Mouse (Mus musculus) heart, embryonic 11.5 days (tissue): Measurements from ENCODE around the gene Leng9. TPM values are rescaled to one million over a fixed set of nuclear protein-coding genes. Genes with fewer than 3 reads are reported as not detected.

Source experiments
- ATAC-seq: fragments of 200-750 bp; cut with Nextera tagmentation; replicated peaks from 2 replicates; pipeline ENCODE4 v1.8.0; 2017; ENCODE audit warnings: moderate library complexity; ENCODE audit not compliant: insufficient number of reproducible peaks, low FRiP score, low TSS enrichment
- H3K27ac ChIP-seq: fragments of 300-500 bp; sonication (generic); 2 replicates; pipeline ENCODE4 v1.5.1; 2014; ENCODE audit warnings: mild to moderate bottlenecking, low read depth, low read length
- H3K27me3 ChIP-seq: fragments of 300-500 bp; sonication (generic); 2 replicates; pipeline ENCODE4 v1.6.1; 2014; ENCODE audit warnings: mild to moderate bottlenecking, low read length, mixed read lengths; ENCODE audit not compliant: control insufficient read depth, insufficient read depth
- H3K36me3 ChIP-seq: fragments of 300-500 bp; sonication (generic); 2 replicates; pipeline ENCODE4 v1.6.1; 2014; ENCODE audit warnings: mild to moderate bottlenecking, low read length, moderate library complexity, mixed read lengths; ENCODE audit not compliant: control insufficient read depth, insufficient read depth
- H3K4me1 ChIP-seq: fragments of 300-500 bp; sonication (generic); 2 replicates; pipeline ENCODE4 v1.6.1; 2014; ENCODE audit warnings: low read length; ENCODE audit not compliant: control insufficient read depth, insufficient read depth
- H3K4me2 ChIP-seq: fragments of 300-500 bp; sonication (generic); 2 replicates; pipeline ENCODE4 v1.6.1; 2014; ENCODE audit warnings: mild to moderate bottlenecking, moderate library complexity
- H3K4me3 ChIP-seq: fragments of 300-500 bp; sonication (generic); 2 replicates; pipeline ENCODE4 v1.5.1; 2014; ENCODE audit warnings: low read depth, low read length
- H3K9ac ChIP-seq: fragments of 300-500 bp; sonication (generic); 2 replicates; pipeline ENCODE4 v1.6.1; 2014; ENCODE audit warnings: mild to moderate bottlenecking, low read depth, low read length, moderate library complexity
- H3K9me3 ChIP-seq: fragments of 300-500 bp; sonication (generic); replicated peaks from 2 replicates; pipeline ENCODE4 v1.6.1; 2016; ENCODE audit warnings: low read length; ENCODE audit not compliant: control insufficient read depth
- WGBS: fragments of 180-500 bp; shearing (Covaris S2); extraction: QIAGEN DNeasy Blood & Tissue Kit; methylation state at CpG from one replicate; pipeline ENCODE4 v1.1.7; 2014; ENCODE audit not compliant: insufficient replicate concordance; 5-methylcytosine and 5-hydroxymethylcytosine counted together
- polyA plus RNA-seq: library from polyadenylated mRNA; unstranded; fragments of >200 nt; fragmentation: Nextera tagmentation; extraction: Ambion mirVana; gene quantifications from 2 replicates; pipeline ENCODE4 v1.2.1, GENCODE M21; 2014

Leng9 gene
- polyA plus RNA-seq, 1 experiment from 2014 or later, result 1.4 TPM

DNA sequence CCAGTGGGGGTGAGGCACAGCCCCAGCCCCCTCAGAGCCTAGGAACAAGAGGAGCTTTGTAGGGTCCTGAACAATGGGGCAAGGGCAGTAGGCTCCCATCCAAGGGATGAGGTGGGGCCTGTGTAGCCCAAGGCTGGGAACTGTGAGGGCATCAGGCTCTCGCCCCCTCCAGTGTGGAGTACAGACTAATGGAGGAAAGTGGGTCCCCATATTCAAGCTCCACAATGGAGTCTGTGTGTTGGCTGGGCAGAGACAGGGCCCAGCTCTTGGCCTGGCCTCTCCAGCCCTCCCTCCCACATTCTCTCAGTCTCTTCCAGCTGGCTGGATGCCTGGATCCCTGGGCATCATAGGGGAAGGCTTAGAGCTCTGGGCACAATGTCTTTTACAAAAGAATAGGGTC lies 26.4 kb downstream of the Leng9 start:
- 0 out of 2 replicates have a peak, but pooled peaks have one; percentile 6 for ATAC-seq
- no peak overlapping the region for H3K27ac ChIP-seq
- no peaks in the 10 kb centered on the region for H3K9me3 ChIP-seq
- no peak overlapping the region for H3K9ac ChIP-seq
- H3K4me2 ChIP-seq, result no peak overlapping the region
- peaks cover 4% of the 10 kb centered on the region; the same call in 1 of the 2 replicates for H3K4me1 ChIP-seq
- 58% methylated on average over 1 of the region's 1 CpGs for WGBS
- H3K36me3 ChIP-seq, result no peaks in the 10 kb centered on the region
- peaks cover 31% of the 10 kb centered on the region for H3K27me3 ChIP-seq
- no peak overlapping the region for H3K4me3 ChIP-seq

DNA sequence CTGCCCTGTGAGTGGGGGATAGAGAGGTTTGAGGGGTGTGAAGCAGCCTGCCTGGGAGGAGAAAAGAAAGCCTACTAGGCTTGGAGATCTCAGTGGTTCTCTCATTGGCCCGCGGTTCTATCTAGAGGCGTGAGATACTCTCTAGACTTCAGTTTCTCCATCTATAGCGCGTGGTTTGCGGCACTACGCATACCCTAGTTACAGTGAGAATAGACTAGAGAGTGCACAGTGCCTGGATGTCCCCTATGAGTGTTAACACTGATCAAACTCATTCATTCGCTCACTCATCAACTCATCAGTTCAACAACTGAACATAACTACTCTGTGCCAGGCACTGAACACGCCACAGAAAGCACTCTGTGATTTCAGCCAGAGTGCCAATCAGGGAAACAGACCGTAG lies 27.4 kb downstream of the Leng9 start:
- H3K27ac ChIP-seq, result no peak overlapping the region
- ATAC-seq, result no peak
- no peak overlapping the region for H3K4me2 ChIP-seq
- H3K9ac ChIP-seq, result no peak overlapping the region
- WGBS, result 80% methylated on average over 10 of the region's 10 CpGs
- H3K9me3 ChIP-seq, result no peaks in the 10 kb centered on the region
- no peaks in the 10 kb centered on the region for H3K36me3 ChIP-seq
- H3K27me3 ChIP-seq, result peaks cover 34% of the 10 kb centered on the region
- no peak overlapping the region for H3K4me3 ChIP-seq
- H3K4me1 ChIP-seq, result peaks cover 4% of the 10 kb centered on the region; the same call in 1 of the 2 replicates

DNA sequence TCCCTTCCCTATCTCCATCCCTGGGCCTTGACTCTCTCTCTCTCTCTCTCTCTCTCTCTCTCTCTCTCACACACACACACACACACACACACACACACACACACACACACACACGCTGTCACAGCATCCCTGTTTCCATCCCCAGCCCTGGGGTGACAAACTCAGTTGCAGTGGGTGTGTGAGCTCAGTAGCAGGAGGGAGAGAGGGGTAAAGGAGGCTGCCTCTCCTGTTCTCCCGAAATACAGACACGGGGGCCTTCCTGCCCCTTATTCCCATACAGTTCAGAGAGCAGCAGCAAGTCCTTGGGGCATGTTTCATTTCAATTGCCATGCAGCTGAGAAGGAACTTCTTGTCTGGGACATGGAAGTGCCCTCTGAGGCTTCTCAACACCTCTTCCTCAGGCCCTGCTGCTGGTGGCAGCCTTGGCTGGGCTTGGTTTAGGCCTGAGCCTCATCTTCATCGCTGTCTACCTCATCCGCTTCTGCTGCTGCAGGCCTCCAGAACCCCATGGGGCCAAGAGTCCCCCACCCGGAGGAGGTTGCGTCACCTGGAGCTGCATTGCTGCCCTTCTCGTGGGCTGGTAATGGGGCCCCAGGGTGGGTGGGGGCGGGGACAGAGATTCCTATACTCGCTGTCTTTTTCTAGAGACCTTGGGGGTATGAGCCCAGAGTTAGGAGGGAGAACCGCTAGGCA lies 28.0 kb downstream of the Leng9 start:
- no peaks in the 10 kb centered on the region for H3K36me3 ChIP-seq
- no peak overlapping the region for H3K4me2 ChIP-seq
- H3K27ac ChIP-seq, result no peak overlapping the region
- H3K4me1 ChIP-seq, result peaks cover 4% of the 10 kb centered on the region; the same call in 1 of the 2 replicates
- no peak overlapping the region for H3K9ac ChIP-seq
- no peaks in the 10 kb centered on the region for H3K9me3 ChIP-seq
- 48% methylated on average over 11 of the region's 11 CpGs for WGBS
- H3K4me3 ChIP-seq, result no peak overlapping the region
- no peak for ATAC-seq
- peaks cover 34% of the 10 kb centered on the region for H3K27me3 ChIP-seq

DNA sequence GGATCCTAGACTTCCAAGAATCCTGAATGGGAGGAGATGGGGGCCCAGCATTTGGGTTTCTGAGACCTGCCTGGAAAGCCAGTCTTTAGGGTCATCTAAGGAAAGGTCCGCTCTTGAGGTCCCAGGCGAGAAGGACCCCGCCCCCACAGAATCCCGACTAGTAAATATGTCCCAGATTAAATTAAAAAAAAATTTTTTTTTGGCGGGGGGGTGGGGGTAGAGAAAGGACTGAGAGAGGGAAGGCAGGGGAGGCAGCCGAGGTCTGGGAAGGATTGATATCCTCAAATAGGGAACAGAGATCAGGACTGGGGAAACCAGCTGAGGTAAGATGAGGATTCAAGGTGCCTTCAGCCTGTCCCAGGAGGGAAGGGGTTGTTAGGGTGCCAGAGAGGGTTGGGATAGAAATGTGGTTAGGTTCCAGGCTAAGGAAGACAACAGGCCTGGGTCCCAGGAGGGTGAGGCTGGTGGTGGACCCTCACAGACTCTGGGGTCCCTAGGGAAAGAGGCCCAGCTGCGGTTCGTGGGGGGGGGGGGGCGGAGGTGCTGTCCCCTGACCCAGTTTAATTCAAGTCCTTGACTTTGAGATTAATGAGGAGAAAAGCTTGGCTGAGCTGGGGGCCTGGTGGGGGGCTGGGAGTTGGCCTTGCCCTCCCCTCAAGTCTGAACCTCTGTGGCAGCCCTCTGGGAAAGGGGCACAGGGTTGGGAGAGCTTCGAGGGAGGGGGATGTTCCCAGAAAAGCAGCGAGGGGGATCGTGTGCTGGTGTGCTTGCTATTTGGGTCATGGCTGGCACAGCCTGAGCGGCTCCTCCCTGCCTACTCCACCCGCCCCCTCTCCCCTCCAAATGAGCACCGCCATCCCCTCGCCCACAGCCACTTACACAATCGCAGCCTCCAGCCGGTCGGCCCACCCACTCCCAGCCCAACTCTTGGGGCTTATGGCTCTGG lies 29.9 kb downstream of the Leng9 start:
- H3K4me1 ChIP-seq, result peaks cover 4% of the 10 kb centered on the region; the same call in 1 of the 2 replicates
- H3K4me2 ChIP-seq, result peak overlapping the region; percentile 68; the same call in 1 of the 2 replicates
- no peak overlapping the region for H3K27ac ChIP-seq
- H3K9me3 ChIP-seq, result no peaks in the 10 kb centered on the region
- H3K27me3 ChIP-seq, result peaks cover 34% of the 10 kb centered on the region
- no peak overlapping the region for H3K4me3 ChIP-seq
- no peaks in the 10 kb centered on the region for H3K36me3 ChIP-seq
- WGBS, result 20% methylated on average over 19 of the region's 19 CpGs
- no peak overlapping the region for H3K9ac ChIP-seq
- ATAC-seq, result no peak

GRCm38 (mm10) chr7:4119344-4119902 lies 30.8 kb downstream of the Leng9 start, which contains the start of gene Ttyh1:
TSS of gene Ttyh1 (plus strand) at chr7:4119408.
- no peaks in the 10 kb centered on the region for H3K9me3 ChIP-seq
- H3K27me3 ChIP-seq, result peaks cover 34% of the 10 kb centered on the region
- whole genome bisulfite sequencing, result 1% methylated on average over 36 of the region's 37 CpGs
- no peak within 1 kb of the TSS; the same call in 1 of the 2 replicates for H3K9ac ChIP-seq
- H3K36me3 ChIP-seq, result no peaks in the 10 kb centered on the region
- peak within 1 kb of the TSS; percentile 40 for H3K4me3 ChIP-seq
- ATAC-seq, result no peak
- peak within 1 kb of the TSS; percentile 68 for H3K4me2 ChIP-seq
- H3K4me1 ChIP-seq, result peaks cover 4% of the 10 kb centered on the region; the same call in 1 of the 2 replicates
- no peak within 1 kb of the TSS for H3K27ac ChIP-seq

- Histone ChIP-seq H3K9ac (no peak overlapping the region), H3K4me1 (peaks cover 6% of the 10 kb centered on the region), H3K4me3 (no peak overlapping the region), H3K27ac (no peak overlapping the region), H3K36me3 (no peaks in the 10 kb centered on the region), H3K4me2 (no peak overlapping the region), H3K27me3 (peaks cover 29% of the 10 kb centered on the region), H3K9me3 (no peaks in the 10 kb centered on the region)
- ATAC-seq, result no peak
- WGBS, result 67% methylated on average over 8 of the region's 8 CpGs
Observed at GRCm38 (mm10) chr7:4117050-4117814, 32.9 kb downstream of the Leng9 start.

GRCm38 (mm10) chr7:4111766-4112165 lies 38.4 kb downstream of the Leng9 start:
- no peaks in the 10 kb centered on the region for H3K27me3 ChIP-seq
- no peaks in the 10 kb centered on the region for H3K36me3 ChIP-seq
- no peak overlapping the region for H3K27ac ChIP-seq
- no peak overlapping the region for H3K9ac ChIP-seq
- 49% methylated on average over 3 of the region's 3 CpGs for WGBS
- H3K9me3 ChIP-seq, result no peaks in the 10 kb centered on the region
- no peak overlapping the region for H3K4me3 ChIP-seq
- H3K4me2 ChIP-seq, result no peak overlapping the region
- ATAC-seq, result no peak
- peaks cover 2% of the 10 kb centered on the region; the same call in 1 of the 2 replicates for H3K4me1 ChIP-seq

GRCm38 (mm10) chr7:4103411-4103810 lies 46.8 kb downstream of the Leng9 start:
- WGBS, result 18% methylated on average over 4 of the region's 4 CpGs
- Histone ChIP-seq H3K4me2 (no peak overlapping the region), H3K27ac (no peak overlapping the region), H3K4me3 (no peak overlapping the region), H3K36me3 (no peaks in the 10 kb centered on the region), H3K9ac (no peak overlapping the region), H3K27me3 (no peaks in the 10 kb centered on the region), H3K9me3 (no peaks in the 10 kb centered on the region), H3K4me1 (no peaks in the 10 kb centered on the region)
- ATAC-seq, result no peak
